Mouse (Mus musculus) kidney, adult 8-10 months (tissue): ENCODE data around the gene Sec24a.
"Not testable (repeated sequence)": the region's sequence is repeated elsewhere in the genome, so short reads cannot be mapped to it uniquely, and the experiment has no call there.

Experiments used
- DNase-seq, 2 experiments: peaks; one replicate each; pipeline ENCODE4 v3.0.0; 2022

Sec24a gene

GRCm38 (mm10) chr11:51759251-51759650, 4.2 kb downstream of the Sec24a start:
- DNase-seq = no peak

GRCm38 (mm10) chr11:51758207-51758606, 5.2 kb downstream of the Sec24a start:
- DNase-seq = not testable (repeated sequence)

GRCm38 (mm10) chr11:51757625-51758024, 5.8 kb downstream of the Sec24a start:
- DNase-seq = no peak

- no peak for DNase-seq
Measured at GRCm38 (mm10) chr11:51757023-51757422, 6.4 kb downstream of the Sec24a start.

GRCm38 (mm10) chr11:51756352-51756771, 7.1 kb downstream of the Sec24a start:
- DNase-seq = peak; percentile 92 to 94

- peak; percentile 11 to 41 for DNase-seq
Measured at GRCm38 (mm10) chr11:51755621-51756311, 7.7 kb downstream of the Sec24a start.

- not testable (repeated sequence) for DNase-seq
Measured at GRCm38 (mm10) chr11:51751623-51752225, 11.7 kb downstream of the Sec24a start.

- no peak for DNase-seq
Measured at GRCm38 (mm10) chr11:51746096-51746495, 17.3 kb downstream of the Sec24a start.

- DNase-seq = no peak
Measured at GRCm38 (mm10) chr11:51740701-51741100, 22.7 kb downstream of the Sec24a start.

- DNase-seq = no peak
Measured at GRCm38 (mm10) chr11:51738651-51739403, 24.6 kb downstream of the Sec24a start.

GRCm38 (mm10) chr11:51734218-51734617, 29.2 kb downstream of the Sec24a start:
- DNase-seq = not testable (repeated sequence)

GRCm38 (mm10) chr11:51732883-51733282, 30.6 kb downstream of the Sec24a start:
- DNase-seq = no peak

- DNase-seq = no peak
Measured at GRCm38 (mm10) chr11:51721066-51721465, 42.4 kb downstream of the Sec24a start.

- DNase-seq = no peak
Measured at GRCm38 (mm10) chr11:51707080-51707479, 56.4 kb downstream of the Sec24a start.

GRCm38 (mm10) chr11:51706451-51706850, 57.0 kb downstream of the Sec24a start:
- DNase-seq = no peak

GRCm38 (mm10) chr11:51703379-51703998, 59.9 kb downstream of the Sec24a start:
- DNase-seq = peak in 1 of 2 experiments; percentile 39

GRCm38 (mm10) chr11:51702831-51703230, 60.6 kb downstream of the Sec24a start:
- DNase-seq = no peak

- DNase-seq = no peak
Measured at GRCm38 (mm10) chr11:51694984-51695383, 68.5 kb downstream of the Sec24a start.

GRCm38 (mm10) chr11:51690597-51690996, 72.8 kb downstream of the Sec24a start:
- DNase-seq = not testable (repeated sequence)

- peak in 1 of 2 experiments; percentile 26 for DNase-seq
Measured at GRCm38 (mm10) chr11:51689343-51689742, 74.1 kb downstream of the Sec24a start.

- peak; percentile 99 to 100 for DNase-seq
Measured at GRCm38 (mm10) chr11:51688330-51689328, 74.8 kb downstream of the Sec24a start, which contains the start of gene 0610009B22Rik. Gene 0610009B22Rik, minus strand, starts transcription at chr11:51688874.

- peak in 1 of 2 experiments; percentile 20 for DNase-seq
Measured at GRCm38 (mm10) chr11:51681976-51682374, 81.5 kb downstream of the Sec24a start.
